Mouse (Mus musculus) NIH3T3 (cell line): ENCODE data around the gene Gdf1.

Experiments used
- DNase-seq: peaks from one replicate; pipeline ENCODE4 v3.0.0-alpha.2; 2012; ENCODE audit warnings: low read depth

Gene Gdf1

DNA sequence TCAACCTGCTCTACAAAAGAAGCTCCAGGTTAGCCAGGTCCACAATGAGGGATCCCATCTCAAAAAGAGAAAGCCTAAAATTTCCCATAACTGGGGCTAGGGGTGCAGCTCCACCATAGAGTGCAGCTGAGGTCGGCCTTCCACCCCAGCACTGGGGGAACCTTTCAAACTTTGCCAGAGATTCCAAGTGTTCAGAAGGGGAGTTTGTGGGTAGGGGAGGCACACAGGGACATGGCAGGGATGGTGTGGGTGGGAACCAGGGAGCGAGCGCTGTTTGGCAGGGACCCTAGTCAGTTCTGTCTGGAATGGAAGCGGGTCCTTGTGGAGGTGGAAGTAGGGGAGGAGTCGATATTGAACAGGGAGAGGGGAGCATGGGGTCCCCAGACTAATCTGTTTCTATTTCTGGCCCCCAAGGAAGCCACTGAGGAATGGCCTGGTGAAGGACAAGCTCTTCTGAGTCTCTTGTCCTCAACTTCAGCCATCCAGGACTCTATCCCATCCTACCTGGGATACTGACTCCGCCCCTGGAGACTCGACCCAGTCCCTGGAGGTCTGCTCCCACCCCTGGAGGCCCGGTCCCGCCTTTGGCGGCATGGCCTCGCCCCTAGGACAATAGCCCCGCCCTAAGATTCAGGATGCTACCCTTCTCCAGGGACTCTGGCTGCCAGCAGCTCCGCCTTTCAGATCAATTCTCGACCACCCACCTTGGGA is at the start of gene Gdf1:
Gdf1 (plus strand) TSS at position 694 of the 711 bp plus-strand sequence.
- no peak for DNase-seq

DNA sequence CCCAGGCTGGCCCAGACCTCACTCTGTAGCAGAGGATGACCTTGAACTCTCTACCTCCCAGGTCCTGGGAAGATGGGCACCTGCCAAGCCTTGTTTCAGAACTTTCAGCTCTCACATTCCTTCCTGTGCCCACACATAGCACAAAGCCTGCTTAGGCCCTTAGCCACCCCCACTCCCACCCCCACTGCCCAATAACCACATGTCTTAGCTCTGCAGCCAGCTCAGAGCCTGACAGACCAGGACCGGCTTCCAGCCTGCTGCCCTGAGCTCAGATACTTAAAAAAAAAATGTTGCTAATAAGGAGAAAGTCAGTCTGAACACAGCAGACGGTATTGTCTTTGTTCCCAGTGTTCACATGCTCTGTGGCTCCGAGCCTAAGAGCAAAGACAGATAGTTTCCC is 48.6 kb upstream of the Gdf1 start:
- DNase-seq, result no peak

DNA sequence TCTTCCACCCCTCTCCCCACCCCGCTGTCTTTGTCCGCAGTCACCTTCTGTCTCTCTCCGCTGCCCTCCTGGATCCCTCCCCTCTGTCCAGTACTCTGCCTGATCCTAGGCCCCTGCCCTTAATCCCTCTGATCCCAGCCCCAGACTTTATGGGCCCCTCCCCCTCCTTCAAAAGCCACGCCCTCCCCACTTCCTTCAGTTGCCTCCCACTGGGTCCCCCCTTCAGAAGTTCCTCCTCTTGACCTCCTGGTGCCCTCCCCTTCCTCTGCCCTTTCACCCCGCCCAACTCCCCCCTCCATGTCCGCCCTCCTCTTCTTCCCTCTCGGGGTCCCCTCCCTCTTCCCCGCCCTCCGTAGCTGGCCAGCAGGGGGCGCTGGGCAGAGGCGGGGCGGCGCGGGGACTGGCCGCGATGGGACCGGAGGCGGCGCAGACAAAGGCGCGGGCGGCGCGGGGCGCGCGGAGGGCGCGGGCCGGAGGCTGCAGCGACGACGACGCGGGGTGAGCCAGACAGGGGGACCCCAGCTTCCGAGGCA is 46.9 kb upstream of the Gdf1 start, which contains the start of gene Homer3:
Homer3 (plus strand) TSS at position 225 of the 533 bp plus-strand sequence.
- DNase-seq, result peak; percentile 91

DNA sequence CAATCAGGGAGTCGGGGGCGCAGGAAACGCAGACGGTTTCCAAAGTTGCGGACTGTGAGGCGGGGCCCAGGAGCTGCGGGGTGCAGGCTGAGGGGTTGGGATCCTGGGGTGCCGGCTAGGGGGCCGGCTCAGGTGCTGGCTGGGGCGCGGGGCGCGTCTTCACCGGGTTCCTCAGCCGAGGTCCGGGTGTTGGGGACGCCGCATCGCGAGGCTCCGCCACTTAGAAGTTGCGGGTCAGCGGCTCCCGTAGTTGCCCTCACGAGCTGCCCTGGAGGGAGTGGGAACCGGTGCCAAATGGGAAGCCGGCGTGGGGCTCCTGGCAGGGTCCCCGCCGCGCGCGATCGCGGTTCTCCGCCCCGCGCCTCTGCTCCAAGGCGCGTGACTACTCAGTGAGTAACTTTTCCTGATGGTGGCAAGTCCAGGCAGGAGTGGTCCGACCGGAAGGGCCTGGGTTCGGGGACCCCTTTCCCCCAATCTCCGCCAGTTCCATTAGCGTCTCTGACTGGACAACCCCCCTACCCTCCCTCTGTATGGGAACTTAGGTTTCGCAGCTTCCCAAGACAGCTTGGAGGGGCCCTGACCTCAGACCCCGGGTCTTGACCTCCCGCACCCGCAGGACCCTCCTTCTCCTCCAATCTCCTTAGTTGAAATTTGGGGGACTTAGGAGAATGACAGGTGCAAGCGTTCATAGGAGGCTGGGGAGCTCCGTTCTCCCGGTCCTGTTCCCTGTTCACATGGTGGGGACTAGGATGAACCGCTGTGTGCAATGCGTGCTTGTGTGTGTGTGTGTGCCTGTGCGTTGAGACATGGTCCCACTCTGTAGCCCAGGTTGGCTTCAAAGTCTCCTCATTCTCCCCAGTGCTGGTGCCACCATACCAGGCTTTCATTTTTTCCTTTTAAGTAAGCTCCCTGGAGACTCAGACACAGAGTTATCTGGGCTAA is 46.2 kb upstream of the Gdf1 start:
- peak; percentile 57 for DNase-seq

DNA sequence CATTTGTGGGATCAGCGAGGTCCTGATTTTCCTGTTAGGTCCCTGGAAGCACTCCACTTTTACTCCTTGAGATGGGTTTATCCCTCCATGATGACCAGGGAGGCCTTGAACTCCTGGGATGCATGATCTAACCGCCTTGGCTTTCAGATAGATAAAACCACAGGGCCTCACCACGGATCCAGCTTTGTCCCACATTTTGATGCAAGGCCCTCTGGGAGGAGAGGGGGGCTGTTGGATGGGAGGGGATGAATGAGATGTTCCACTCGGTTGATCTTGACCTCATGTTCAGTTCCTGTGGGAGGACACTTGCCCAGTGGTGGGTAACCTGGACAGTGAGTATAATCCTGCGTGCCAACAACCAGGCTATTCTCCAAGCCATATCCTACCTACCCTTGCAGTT is 45.2 kb upstream of the Gdf1 start:
- no peak for DNase-seq

DNA sequence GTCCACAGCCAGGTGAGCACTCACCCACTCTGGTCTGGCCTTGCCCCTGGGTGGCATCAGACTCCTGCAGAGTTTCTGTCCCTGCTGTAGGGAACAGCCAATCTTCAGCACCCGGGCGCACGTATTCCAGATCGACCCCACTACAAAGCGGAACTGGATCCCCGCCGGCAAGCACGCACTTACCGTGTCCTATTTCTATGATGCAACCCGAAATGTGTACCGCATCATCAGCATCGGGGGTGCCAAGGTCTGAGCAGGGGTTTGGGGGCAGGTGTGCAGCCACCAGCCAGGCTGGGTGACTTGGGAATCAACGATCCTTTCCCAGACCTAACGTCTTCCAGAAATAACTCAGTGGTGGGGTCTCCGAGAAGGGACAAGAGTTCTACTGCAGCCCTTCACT is 44.3 kb upstream of the Gdf1 start:
- DNase-seq, result no peak

DNA sequence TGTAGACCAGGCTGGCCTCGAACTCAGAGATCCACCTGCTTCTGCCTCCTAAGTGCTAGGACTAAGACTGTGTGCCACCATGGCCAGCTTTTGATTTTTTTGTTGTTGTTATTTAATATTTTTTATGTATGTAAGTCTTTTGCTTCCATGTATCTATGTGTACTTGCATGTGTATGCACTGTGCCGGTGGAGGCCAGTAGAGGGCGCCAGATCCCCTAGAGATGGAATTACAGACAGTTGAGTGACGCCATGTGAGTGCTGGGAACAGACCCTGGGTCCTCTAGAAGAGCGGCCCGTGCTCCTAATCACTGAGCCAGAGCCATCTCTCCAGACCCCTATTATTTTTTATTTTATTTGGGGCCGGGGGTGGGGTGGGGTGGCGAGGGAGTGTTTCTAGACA is 42.9 kb upstream of the Gdf1 start:
- DNase-seq, result peak; percentile 28

DNA sequence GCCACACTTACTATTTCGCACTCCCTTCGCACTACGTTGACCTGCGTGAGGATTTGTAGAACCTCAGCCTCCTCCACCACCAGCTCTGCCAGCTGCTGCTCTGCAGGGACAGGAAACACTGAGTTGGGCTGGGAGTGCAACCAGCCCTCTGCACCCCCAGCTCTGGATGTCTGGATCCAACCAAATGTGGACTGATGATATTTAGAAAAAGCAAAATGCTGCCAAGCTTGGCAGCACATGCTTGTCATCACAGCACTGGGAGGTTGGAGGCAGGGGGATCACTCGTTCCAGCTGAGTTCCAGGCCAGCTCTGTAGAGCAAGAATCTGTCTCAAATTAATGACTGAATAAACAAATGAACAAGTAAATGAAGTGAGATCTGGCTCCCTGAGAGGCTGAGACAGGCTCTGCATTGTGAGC is 35.6 kb upstream of the Gdf1 start:
- peak; percentile 66 for DNase-seq

DNA sequence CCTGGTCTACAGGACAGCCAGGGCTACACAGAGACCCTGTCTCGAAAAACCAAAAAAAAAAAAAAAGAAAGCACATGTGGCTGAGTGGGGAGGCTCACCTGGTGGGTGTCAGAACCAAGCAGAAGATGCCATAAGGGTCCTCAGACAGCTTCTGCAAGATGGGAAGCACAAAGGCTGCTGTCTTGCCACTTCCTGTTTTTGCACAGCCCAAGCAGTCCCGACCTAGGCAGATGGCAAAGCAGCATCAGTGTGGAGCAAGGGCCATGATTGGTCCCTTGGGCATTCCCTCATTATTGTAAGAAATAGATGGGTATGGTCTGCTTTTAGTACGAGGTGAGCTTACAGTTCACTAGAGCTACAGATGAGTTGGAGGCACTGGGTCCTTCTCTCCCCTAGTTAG is 28.7 kb upstream of the Gdf1 start:
- DNase-seq, result no peak

DNA sequence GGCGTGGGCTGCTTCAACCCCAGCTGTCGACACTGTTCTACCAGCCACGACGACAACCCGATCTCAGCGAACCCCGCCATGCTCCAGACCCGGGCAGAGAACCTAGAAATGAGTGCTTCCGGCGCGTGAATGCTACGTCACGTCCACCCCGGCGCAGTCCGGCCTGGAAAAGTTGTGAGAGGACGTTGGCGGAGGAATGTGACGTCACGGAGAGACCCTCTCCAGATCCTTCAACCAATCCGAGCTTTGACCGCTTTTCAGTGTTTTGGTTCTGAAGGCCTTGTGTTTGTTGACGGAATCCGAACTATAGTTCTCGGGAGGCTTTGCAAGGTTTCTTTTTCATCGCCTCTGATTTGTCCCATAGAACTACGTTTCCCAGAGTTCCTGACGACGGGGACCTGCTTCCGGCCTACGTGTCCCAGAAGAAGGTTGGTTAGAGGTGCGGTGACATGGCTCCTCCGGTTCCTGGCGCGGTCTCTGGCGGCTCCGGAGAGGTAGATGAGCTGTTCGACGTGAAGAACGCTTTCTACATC is 27.2 kb upstream of the Gdf1 start, which contains the start of the genes Ddx49 and Cope:
Ddx49 (minus strand) TSS at position 132 of the 533 bp plus-strand sequence.
Cope (plus strand) TSS at position 161 of the 533 bp plus-strand sequence.
- peak; percentile 95 for DNase-seq

DNA sequence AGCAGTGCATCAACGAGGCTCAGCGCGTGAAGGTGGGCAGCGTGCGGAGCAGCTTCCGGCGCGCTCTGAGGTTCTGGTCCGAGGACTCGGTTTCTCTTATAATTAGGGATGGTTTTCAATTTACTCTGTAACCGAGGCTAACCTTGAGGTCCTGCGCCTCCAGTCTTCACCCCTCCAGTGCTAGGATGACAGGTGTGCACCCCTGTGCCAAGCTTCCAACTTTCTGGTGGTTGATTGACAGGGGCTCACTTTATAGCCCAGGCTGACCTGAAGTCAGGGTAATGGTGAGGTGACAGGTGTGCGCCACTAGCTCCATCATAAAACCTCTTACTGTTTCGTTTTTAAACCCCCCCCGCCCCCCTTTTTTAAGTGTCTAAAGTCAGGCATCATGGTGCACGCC is 26.7 kb upstream of the Gdf1 start:
- DNase-seq, result no peak

DNA sequence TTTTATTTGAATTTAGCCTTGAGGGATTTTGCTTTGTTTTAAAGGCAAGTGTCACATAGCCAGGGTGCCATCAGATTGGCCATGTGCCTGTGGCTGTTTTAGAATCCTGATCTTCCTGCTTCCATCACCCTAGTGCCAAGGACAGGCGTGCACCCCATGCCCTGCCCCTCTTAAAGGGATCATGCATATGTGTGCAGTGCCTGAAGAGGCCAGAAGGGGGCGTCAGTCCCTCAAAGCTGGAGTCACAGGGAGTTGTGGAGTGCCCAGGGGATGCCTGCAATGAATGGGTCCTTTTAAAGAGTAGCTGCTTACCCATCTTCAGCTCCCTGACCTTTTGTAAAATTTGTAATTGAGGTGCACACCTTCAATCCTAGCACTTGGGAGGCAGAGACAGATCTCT is 20.3 kb upstream of the Gdf1 start:
- DNase-seq, result peak; percentile 69

DNA sequence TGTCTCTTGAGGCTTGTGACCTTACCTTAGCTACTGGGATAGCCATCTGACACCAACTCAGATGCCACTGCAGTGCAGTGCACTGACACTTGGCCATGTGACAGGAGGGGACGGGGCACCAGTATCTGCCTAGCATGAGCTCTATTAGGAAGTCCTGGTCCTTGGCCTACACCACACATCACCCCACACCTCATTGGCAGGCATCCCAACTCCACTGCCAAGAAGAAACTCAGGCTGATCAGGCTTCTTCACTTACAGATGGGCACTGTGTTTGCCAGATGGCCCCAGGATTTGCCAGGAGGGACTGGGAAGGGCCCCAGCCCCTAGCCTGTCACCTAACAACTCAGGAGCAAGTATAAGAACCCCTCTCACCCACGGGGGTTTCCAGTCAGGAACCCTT is 16.2 kb upstream of the Gdf1 start:
- DNase-seq, result peak; percentile 43

DNA sequence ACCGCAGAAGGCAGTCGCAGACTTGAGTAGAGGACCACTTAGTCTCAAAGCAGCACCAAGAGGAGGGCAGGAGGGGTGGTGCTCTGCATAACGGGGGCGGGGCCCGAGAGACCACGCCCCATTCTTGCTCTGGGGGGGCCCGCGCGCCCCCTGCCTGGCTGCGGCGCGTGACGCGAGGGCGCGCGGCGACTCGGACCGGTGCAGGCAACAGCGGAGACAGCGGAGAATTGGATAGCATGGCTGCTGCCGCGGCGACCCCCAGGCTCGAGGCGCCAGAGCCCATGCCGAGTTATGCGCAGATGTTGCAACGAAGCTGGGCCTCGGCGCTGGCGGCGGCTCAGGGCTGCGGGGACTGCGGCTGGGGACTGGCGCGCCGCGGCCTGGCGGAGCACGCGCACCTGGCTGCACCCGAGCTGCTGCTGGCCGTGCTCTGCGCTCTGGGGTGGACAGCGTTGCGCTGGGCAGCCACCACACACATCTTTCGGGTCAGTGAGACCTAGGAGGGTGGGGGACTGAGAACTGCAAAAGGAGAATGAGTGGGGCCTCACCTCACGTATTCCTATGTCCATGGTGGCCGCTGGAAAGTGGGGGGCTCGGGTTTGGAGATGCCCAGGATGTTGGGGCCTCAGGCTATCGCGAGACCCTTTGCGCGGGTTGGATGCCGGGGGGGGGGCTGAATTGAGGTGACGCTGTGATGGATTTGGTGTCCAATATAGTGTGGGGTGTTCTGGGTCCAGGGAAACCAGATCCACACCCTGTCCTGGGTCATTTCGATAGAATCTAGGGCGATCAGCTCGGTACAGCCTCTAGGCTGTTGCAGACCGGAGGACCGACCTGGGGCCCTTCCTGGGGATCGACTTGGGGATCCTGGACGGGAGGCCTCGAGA is 13.8 kb upstream of the Gdf1 start, which contains the start of gene Cers1:
Cers1 (plus strand) TSS at position 152 of the 887 bp plus-strand sequence.
- DNase-seq, result peak; percentile 78

DNA sequence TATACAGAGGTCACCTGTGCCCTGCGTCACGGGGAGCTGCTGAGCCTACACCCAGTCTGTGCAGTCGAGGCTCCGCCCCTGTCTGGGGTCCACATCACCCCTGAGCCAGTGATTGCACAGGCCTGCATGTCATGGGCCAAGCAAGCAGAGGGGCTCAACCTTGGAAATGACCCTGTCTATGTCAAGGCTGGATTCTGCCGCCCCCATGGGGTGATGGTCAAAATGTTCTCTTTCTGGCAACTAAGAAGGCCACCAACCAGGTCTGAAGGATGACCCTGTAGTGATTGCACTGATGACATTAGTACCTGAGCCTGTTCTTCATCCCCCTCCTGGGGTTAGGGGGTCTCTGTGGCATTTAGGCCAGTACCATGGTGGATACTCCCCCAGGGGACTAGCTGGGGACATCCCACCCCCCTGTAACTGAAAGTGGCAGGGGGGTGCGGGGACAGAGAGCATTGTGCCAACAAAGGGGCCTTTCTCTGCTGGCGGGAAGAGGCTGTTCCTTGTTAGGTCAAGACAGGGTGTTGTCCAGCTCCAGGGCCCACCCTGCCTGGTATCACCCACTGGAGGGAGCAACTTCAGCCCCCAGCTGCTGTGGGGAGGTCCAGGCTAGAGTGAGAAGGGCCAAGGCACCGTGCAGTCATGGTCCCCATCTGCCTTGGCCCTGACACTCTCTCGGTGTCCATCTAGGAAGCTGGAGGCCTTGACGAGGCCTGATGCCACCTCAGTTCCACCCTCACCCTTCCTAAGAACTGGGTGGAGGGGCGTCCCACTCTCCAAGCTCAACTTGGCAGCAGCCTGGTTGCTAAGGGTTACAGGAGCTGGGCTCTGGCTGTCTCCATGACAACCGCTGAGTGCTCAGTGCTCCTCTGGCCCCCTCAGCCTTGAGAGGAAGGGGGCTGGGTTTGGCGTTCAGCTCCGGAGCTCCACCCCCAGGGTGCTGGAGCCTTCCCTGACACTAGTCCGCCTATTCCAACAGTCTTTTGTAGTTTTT is 12.8 kb upstream of the Gdf1 start:
- peak; percentile 43 for DNase-seq

DNA sequence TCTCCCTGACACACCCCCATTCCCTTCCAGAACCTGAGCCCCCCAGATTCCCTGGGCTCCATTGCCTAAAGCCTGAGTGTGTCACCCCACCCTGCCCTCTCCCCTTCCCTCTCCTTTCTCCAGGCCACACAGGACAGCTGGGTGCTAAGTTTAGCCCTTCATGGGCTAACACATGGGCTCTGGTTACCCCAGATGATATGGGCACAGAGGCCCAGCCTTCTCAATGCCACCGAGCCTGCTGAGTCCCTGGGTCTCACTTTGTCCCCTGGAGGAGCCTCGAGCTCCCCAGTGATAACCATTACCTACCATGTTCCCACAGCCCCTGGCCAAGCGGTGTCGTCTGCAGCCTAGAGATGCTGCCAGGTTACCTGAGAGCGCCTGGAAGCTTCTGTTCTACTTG is 11.7 kb upstream of the Gdf1 start:
- no peak for DNase-seq

DNA sequence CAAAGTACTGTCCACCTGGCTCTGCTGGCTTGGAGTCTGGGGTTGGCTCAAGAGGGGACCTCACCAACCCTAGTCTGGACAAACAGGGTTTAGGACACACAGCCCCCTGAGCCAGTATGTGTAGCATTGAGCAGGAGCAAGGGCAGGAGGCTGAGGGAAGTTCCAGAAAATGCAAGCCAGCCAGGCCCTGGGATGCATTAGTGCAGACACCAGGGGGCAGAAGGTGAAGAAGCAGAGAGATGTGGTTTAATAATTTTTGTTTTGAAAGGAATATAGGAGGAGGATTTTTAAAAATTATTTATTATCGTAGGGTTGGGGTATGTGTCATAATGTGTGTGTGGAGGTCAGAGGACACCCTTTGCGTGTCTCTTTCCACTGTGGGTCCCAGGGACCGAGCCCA is 5.9 kb upstream of the Gdf1 start:
- peak; percentile 60 for DNase-seq

DNA sequence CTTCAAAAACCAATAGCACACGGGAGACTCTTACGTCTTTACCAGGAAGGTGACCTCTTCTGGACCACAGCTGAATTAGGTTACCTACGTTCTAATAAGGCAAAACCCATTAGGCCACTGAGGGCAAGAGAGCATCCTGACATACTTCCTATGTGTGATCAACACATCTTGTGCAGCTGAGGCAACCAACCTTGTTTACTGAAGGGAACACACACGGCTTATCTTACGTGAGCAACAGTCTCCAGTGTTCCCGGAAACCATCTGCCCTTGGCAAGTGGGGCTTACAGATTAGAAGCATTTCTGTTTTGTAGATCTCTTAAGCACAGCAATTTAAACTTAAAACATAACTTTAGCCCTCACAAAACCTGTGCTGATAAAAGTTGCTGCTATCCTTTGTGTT is 2.1 kb upstream of the Gdf1 start:
- no peak for DNase-seq

DNA sequence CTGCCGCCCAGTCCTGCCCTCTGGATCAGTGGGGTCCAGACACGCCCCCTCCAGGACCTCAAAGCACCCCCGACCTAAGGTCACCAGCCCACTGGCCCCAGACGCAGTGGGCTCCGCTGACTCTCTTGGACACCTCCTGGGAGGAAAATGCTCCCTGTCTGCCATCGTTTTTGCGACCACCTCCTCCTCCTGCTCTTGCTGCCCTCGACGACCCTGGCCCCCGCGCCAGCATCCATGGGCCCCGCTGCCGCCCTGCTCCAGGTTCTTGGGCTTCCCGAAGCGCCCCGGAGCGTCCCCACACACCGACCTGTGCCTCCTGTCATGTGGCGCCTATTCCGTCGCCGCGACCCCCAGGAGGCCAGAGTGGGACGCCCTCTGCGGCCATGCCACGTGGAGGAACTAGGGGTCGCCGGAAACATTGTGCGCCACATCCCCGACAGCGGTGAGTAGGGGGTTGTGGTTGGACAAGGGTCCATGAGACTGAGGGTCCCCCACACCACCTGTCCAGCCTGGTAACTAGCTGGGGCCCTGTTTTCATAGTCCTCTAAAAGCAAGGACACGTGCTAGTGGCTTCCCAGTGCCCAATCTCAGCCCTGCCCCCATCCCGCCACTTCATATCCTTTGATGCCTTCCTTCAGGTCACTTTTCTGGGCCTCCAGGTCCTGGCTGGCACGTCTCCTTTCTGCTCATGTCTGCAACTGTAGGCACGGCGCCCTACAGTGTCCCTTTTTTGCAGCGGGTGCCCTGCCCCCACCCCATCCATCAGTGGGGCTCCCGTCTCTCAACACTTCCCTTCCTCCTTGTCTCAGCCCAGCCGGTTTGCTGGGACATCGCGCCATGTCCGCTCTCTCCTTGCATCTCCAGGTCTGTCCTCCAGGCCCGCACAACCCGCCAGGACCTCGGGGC is 471 bp downstream of the Gdf1 start:
- DNase-seq, result no peak
